Mouse (Mus musculus) embryo, embryonic 9.5 days (tissue): Measurements from ENCODE around the gene Grin2b.
A peak's percentile ranks its signal among the peaks of the same experiment; 100 is the strongest.

Experiments used
- DNase-seq: peaks from one replicate; pipeline ENCODE4 v3.0.0-alpha.2; 2017; ENCODE audit errors: extremely low spot score

Grin2b gene

GRCm38 (mm10) chr6:136010290-136011037 is 162.8 kb downstream of the Grin2b start:
- DNase-seq, result no peak

- DNase-seq, result no peak
Measured at GRCm38 (mm10) chr6:136008120-136008519, 165.2 kb downstream of the Grin2b start.

GRCm38 (mm10) chr6:135994691-135995090 is 178.6 kb downstream of the Grin2b start:
- DNase-seq, result no peak

- no peak for DNase-seq
Measured at GRCm38 (mm10) chr6:135993897-135994296, 179.4 kb downstream of the Grin2b start.

GRCm38 (mm10) chr6:135993378-135993777 is 179.9 kb downstream of the Grin2b start:
- DNase-seq, result no peak

GRCm38 (mm10) chr6:135976106-135976505 is 197.2 kb downstream of the Grin2b start:
- no peak for DNase-seq

GRCm38 (mm10) chr6:135972481-135972880 is 200.8 kb downstream of the Grin2b start:
- no peak for DNase-seq

- no peak for DNase-seq
Measured at GRCm38 (mm10) chr6:135971481-135971880, 201.8 kb downstream of the Grin2b start.

- no peak for DNase-seq
Measured at GRCm38 (mm10) chr6:135970716-135971318, 202.5 kb downstream of the Grin2b start.

- DNase-seq, result no peak
Measured at GRCm38 (mm10) chr6:135961766-135962165, 211.5 kb downstream of the Grin2b start.

GRCm38 (mm10) chr6:135959629-135960028 is 213.7 kb downstream of the Grin2b start:
- DNase-seq, result no peak

- DNase-seq, result no peak
Measured at GRCm38 (mm10) chr6:135951666-135952065, 221.6 kb downstream of the Grin2b start.

GRCm38 (mm10) chr6:135945511-135945910 is 227.8 kb downstream of the Grin2b start:
- no peak for DNase-seq

GRCm38 (mm10) chr6:135944358-135944757 is 229.0 kb downstream of the Grin2b start:
- DNase-seq, result no peak

GRCm38 (mm10) chr6:135943121-135943617 is 230.1 kb downstream of the Grin2b start:
- no peak for DNase-seq

- DNase-seq, result no peak
Measured at GRCm38 (mm10) chr6:135932924-135933323, 240.4 kb downstream of the Grin2b start.

GRCm38 (mm10) chr6:135932400-135932920 is 240.9 kb downstream of the Grin2b start:
- no peak for DNase-seq

- DNase-seq, result no peak
Measured at GRCm38 (mm10) chr6:135917676-135918075, 255.6 kb downstream of the Grin2b start.

- no peak for DNase-seq
Measured at GRCm38 (mm10) chr6:135914608-135915007, 258.7 kb downstream of the Grin2b start.

- DNase-seq, result no peak
Measured at GRCm38 (mm10) chr6:135912114-135912513, 261.2 kb downstream of the Grin2b start.

- no peak for DNase-seq
Measured at GRCm38 (mm10) chr6:135911131-135911530, 262.2 kb downstream of the Grin2b start.

GRCm38 (mm10) chr6:135907540-135908320 is 265.6 kb downstream of the Grin2b start:
- DNase-seq, result peak; percentile 72
